Mouse (Mus musculus) left cerebral cortex, adult 6 months (tissue): Measurements from ENCODE around the gene Slc2a10. TPM values are rescaled to one million over a fixed set of nuclear protein-coding genes. Genes with fewer than 3 reads are reported as not detected.

ENCODE experiments used
- long read RNA-seq, 2 experiments: library from polyadenylated mRNA; unstranded; transcript quantifications; one replicate each; pipeline ENCODE4 v2.0.0; 2019 to 2020
- polyA plus RNA-seq: library from polyadenylated mRNA; unstranded; fragments of <200 nt; fragmentation: Nextera tagmentation; gene quantifications from 2 replicates; pipeline ENCODE4 v1.2.3, GENCODE M21; 2021

The Slc2a10 gene
- 1.3 and 1.9 TPM in 2 replicates for polyA plus RNA-seq
- long read RNA-seq, experiment 1, transcript Slc2a10-201 (5 exons, 3,544 nt), result major isoform, 10 of 12 reads
- long read RNA-seq, experiment 1, partial matches to known transcripts, result 1 of 12 reads
- long read RNA-seq, experiment 1, other reads (novel, unspliced or antisense), result 1 of 12 reads
- long read RNA-seq, experiment 2, partial matches to known transcripts, result 0 of 1 reads
- long read RNA-seq, experiment 2, other reads (novel, unspliced or antisense), result 0 of 1 reads

DNA sequence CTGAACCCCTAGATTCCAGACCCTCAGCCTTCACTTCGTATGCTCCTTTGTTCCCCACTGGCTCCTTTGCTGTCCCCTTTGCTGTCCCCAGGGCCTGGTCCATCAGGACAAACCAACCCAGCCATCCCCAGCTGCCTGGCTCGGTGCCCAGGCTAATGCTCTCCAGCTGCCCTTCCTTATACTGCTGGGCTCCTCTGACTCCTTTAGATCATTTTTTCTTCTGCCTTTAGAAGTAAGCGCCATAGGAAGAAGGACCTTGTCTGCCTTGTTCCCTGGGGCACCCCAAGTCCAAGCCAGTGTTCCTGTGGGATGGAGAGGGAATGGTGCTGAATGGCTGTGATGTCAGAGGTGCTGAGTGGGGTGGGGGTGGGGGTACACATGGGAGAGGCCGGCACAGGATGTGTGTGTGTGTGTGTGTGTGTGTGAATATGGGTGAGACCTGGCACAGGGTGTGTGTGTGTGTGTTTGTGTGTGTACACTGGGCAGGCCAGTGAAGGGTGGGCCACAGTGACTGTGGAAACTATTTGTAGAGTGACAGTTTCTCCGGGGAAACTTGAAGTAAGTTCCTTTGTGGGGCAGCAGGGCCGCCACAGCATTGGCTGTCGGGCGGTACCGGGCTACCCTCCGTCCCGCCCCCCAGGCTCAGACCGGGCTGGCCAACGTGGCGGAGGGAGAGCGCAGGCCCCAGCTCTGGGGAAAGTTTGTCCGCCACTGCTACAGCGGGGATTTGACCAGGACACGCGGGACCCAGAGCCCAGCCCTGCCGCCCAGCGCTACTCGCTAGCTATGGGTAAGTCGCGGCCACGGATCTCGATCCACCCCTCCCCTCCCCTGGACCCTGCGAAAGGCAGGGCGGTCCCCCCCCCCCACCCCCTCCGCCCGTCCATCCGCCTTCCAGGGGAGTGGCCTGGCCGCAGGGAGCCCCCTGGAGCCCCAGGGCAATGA lies at the start of gene Slc2a10:
TSS of gene Slc2a10 (plus strand) at position 529 of the 945 bp plus-strand sequence.

DNA sequence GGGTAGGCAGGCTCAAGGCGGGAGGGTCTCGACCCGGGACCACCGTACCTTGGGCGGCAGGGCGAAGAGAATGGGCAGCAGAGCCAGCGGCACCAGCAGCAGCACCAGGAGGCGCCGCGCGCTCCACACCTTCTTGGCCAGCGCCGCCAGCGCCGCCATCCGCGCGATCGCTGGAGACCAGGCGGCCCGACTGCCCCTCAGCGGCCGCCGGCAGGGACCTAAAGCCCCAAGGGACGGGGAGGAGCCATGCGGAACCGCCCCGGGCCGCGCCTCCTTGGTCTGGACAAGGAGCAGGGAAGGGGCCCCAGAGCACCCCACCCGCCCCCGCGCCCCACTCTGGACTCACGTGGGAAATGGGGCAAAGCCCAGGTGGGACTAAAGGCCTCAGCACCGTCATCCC lies 30.6 kb upstream of the Slc2a10 start, which contains the start of gene Slc13a3:
TSS of gene Slc13a3 (minus strand) at position 228 of the 400 bp plus-strand sequence.

DNA sequence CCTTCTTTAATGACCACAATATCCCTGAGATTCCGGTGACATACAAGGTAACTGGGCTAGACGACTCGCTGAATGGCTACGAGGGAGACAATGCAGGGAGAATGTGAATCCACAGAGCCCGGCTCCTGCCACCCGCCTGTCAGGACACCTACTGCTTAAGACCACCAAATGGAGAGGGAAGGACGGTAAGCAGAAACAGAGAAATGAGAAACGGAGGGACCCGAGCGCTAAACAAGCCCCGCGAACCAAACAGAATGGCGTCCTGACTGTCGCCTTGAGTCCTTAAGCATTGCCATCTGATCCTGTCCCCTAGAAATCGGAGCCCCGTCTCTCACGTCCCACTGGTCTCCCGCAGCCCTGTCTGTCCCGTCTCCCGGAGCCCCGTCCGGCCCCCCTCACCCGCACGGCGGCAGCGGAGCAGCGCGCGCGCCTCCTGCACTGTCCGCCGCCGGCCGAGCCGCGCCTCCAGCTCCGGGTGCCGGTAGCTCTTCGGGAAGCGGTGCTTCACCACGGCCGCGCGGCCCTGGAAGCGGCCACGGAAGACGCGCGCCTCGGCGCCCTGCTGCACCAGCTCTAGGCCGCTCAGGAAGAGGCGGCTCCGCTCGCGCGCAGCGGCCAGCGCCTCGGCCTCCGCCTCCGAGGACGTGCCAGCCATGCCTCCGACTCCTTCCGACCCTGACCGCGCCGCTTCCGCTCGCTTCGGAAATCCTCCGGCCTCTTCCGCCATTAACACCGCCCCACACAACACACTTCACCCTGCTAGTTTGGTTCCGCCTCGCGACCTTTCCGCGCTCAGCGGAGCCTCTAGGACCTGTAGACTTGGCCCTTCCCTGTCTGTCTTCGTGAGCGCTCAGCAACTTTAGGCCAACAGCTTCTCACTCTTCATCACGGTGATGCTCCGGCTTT lies 10.7 kb upstream of the Slc2a10 start, which contains the start of gene Trp53rka:
TSS of gene Trp53rka (minus strand) at position 677 of the 906 bp plus-strand sequence.

Other genes with a start within 250 kb of the Slc2a10 start
- gene Slc35c2, start 215.9 kb upstream of the Slc2a10 start, polyA plus RNA-seq, result 36.9 and 38.8 TPM in 2 replicates
- gene Elmo2, start 177.3 kb upstream of the Slc2a10 start, polyA plus RNA-seq, result 112 and 116 TPM in 2 replicates
- gene Zfp663, start 135.1 kb upstream of the Slc2a10 start, polyA plus RNA-seq, result not detected in 2 replicates
- 4.4 and 4.9 TPM in 2 replicates for gene Zfp334, start 115.5 kb upstream of the Slc2a10 start, polyA plus RNA-seq
- gene Ocstamp, start 103.4 kb upstream of the Slc2a10 start, polyA plus RNA-seq, result not detected in 2 replicates
- gene Slc13a3, start 30.6 kb upstream of the Slc2a10 start, polyA plus RNA-seq, result 9.0 and 13.2 TPM in 2 replicates
- 18.1 and 19.2 TPM in 2 replicates for gene Trp53rka, start 10.5 kb upstream of the Slc2a10 start, polyA plus RNA-seq
- 0.80 and 0.83 TPM in 2 replicates for gene Eya2, start 91.2 kb downstream of the Slc2a10 start, polyA plus RNA-seq